Mouse (Mus musculus) hindbrain, embryonic 15.5 days (tissue): ENCODE measurements around the gene Rnf38. TPM values are rescaled to one million over a fixed set of nuclear protein-coding genes. Genes with fewer than 3 reads are reported as not detected.

Experiments used
- ATAC-seq: fragments of 200-750 bp; cut with Nextera tagmentation; 2 replicates; pipeline ENCODE4 v1.8.0; 2017; ENCODE audit warnings: low read depth, moderate number of reproducible peaks, moderate TSS enrichment; ENCODE audit not compliant: low FRiP score
- H3K27ac ChIP-seq: fragments of 300-500 bp; sonication (generic); replicated peaks from 2 replicates; pipeline ENCODE4 v1.5.1; 2015; ENCODE audit warnings: mild to moderate bottlenecking, inconsistent platforms
- H3K27me3 ChIP-seq: fragments of 300-500 bp; sonication (generic); 2 replicates; pipeline ENCODE4 v1.6.1; 2015; ENCODE audit warnings: control low read depth, inconsistent platforms
- H3K36me3 ChIP-seq: fragments of 300-500 bp; sonication (generic); 2 replicates; pipeline ENCODE4 v1.6.1; 2015; ENCODE audit warnings: control low read depth, inconsistent platforms
- H3K4me1 ChIP-seq: fragments of 300-500 bp; sonication (generic); replicated peaks from 2 replicates; pipeline ENCODE4 v1.6.1; 2015; ENCODE audit warnings: control low read depth, inconsistent platforms
- H3K4me2 ChIP-seq: fragments of 300-500 bp; sonication (generic); 2 replicates; pipeline ENCODE4 v1.6.1; 2015; ENCODE audit warnings: moderate library complexity, mild to moderate bottlenecking, inconsistent platforms
- H3K4me3 ChIP-seq: fragments of 300-500 bp; sonication (generic); 2 replicates; pipeline ENCODE4 v1.5.1; 2015; ENCODE audit warnings: mild to moderate bottlenecking, inconsistent platforms
- H3K9ac ChIP-seq: fragments of 300-500 bp; sonication (generic); 2 replicates; pipeline ENCODE4 v1.6.1; 2015; ENCODE audit warnings: inconsistent platforms
- H3K9me3 ChIP-seq: fragments of 300-500 bp; sonication (generic); 2 replicates; pipeline ENCODE4 v1.6.1; 2016; ENCODE audit warnings: control low read depth, inconsistent platforms
- WGBS: fragments of 180-500 bp; shearing (Covaris S2); methylation state at CpG from one replicate; pipeline ENCODE4 v1.1.7; 2015; 5-methylcytosine and 5-hydroxymethylcytosine counted together
- polyA plus RNA-seq: library from polyadenylated mRNA; unstranded; fragments of >200 nt; fragmentation: Nextera tagmentation; extraction: Ambion mirVana; gene quantifications from 2 replicates; pipeline ENCODE4 v1.2.1, GENCODE M21; 2015

Rnf38 gene
- polyA plus RNA-seq, 1 experiment from 2014 or later: 30.5 TPM

GRCm38 (mm10) chr4:44199968-44200367 lies 33.6 kb downstream of the Rnf38 start:
- Histone ChIP-seq H3K27ac (no peak overlapping the region), H3K36me3 (no peaks in the 10 kb centered on the region), H3K4me2 (no peak overlapping the region), H3K9ac (no peak overlapping the region), H3K4me3 (no peak overlapping the region), H3K4me1 (no peaks in the 10 kb centered on the region), H3K9me3 (no peaks in the 10 kb centered on the region), H3K27me3 (no peaks in the 10 kb centered on the region)
- no peak for ATAC-seq
- 84% methylated on average over 1 of the region's 1 CpGs for WGBS

GRCm38 (mm10) chr4:44187431-44187830 lies 46.2 kb downstream of the Rnf38 start:
- Histone ChIP-seq H3K9me3 (no peaks in the 10 kb centered on the region), H3K27me3 (no peaks in the 10 kb centered on the region), H3K4me2 (no peak overlapping the region), H3K4me3 (no peak overlapping the region), H3K9ac (no peak overlapping the region), H3K4me1 (no peaks in the 10 kb centered on the region), H3K27ac (no peak overlapping the region), H3K36me3 (no peaks in the 10 kb centered on the region)
- ATAC-seq: no peak
- WGBS: 68% methylated on average over 10 of the region's 10 CpGs

GRCm38 (mm10) chr4:44183862-44184261 lies 49.7 kb downstream of the Rnf38 start:
- no peak for ATAC-seq
- Histone ChIP-seq H3K4me1 (peaks cover 3% of the 10 kb centered on the region; the same call in 1 of the 2 replicates), H3K9me3 (no peaks in the 10 kb centered on the region)

GRCm38 (mm10) chr4:44179748-44180147 lies 53.8 kb downstream of the Rnf38 start:
- Histone ChIP-seq H3K9me3 (no peaks in the 10 kb centered on the region), H3K36me3 (no peaks in the 10 kb centered on the region), H3K27ac (no peak overlapping the region), H3K9ac (no peak overlapping the region), H3K4me2 (no peak overlapping the region), H3K27me3 (no peaks in the 10 kb centered on the region), H3K4me3 (no peak overlapping the region), H3K4me1 (peaks cover 3% of the 10 kb centered on the region; the same call in 1 of the 2 replicates)
- peak; percentile 51; the same call in 1 of the 2 replicates for ATAC-seq
- WGBS: 67% methylated on average over 5 of the region's 5 CpGs

More at GRCm38 (mm10) chr4:44183862-44184261, 49.7 kb downstream of the Rnf38 start:
- Histone ChIP-seq H3K4me2 (no peak overlapping the region), H3K4me3 (no peak overlapping the region), H3K9ac (no peak overlapping the region), H3K36me3 (no peaks in the 10 kb centered on the region), H3K27me3 (no peaks in the 10 kb centered on the region), H3K27ac (no peak overlapping the region)
- WGBS: 53% methylated on average over 1 of the region's 1 CpGs

- 0% methylated on average over 1 of the region's 1 CpGs for WGBS
- ATAC-seq: no peak
Measured at GRCm38 (mm10) chr4:44173177-44173576, 60.4 kb downstream of the Rnf38 start.

GRCm38 (mm10) chr4:44172676-44173075 lies 60.9 kb downstream of the Rnf38 start:
- H3K4me1 ChIP-seq: peaks cover 8% of the 10 kb centered on the region
- H3K36me3 ChIP-seq: no peaks in the 10 kb centered on the region
- no peak overlapping the region for H3K4me2 ChIP-seq
- no peak overlapping the region for H3K9ac ChIP-seq
- no peaks in the 10 kb centered on the region for H3K9me3 ChIP-seq
- ATAC-seq: no peak
- no peak overlapping the region for H3K27ac ChIP-seq
- H3K4me3 ChIP-seq: no peak overlapping the region
- no peaks in the 10 kb centered on the region for H3K27me3 ChIP-seq
- 48% methylated on average over 5 of the region's 5 CpGs for WGBS

More at GRCm38 (mm10) chr4:44173177-44173576, 60.4 kb downstream of the Rnf38 start:
- no peak overlapping the region for H3K4me2 ChIP-seq
- no peaks in the 10 kb centered on the region for H3K36me3 ChIP-seq
- no peaks in the 10 kb centered on the region for H3K9me3 ChIP-seq
- no peak overlapping the region for H3K27ac ChIP-seq
- H3K27me3 ChIP-seq: no peaks in the 10 kb centered on the region
- H3K9ac ChIP-seq: no peak overlapping the region
- H3K4me1 ChIP-seq: peaks cover 8% of the 10 kb centered on the region
- no peak overlapping the region for H3K4me3 ChIP-seq

- Histone ChIP-seq H3K4me1 (peaks cover 27% of the 10 kb centered on the region), H3K27ac (no peak overlapping the region), H3K27me3 (no peaks in the 10 kb centered on the region), H3K36me3 (no peaks in the 10 kb centered on the region), H3K9me3 (no peaks in the 10 kb centered on the region), H3K9ac (no peak overlapping the region), H3K4me3 (no peak overlapping the region), H3K4me2 (no peak overlapping the region)
- ATAC-seq: no peak
- 88% methylated on average over 3 of the region's 3 CpGs for WGBS
Measured at GRCm38 (mm10) chr4:44169884-44170283, 63.7 kb downstream of the Rnf38 start.

GRCm38 (mm10) chr4:44168816-44169215 lies 64.8 kb downstream of the Rnf38 start:
- no peak for ATAC-seq
- Histone ChIP-seq H3K9ac (no peak overlapping the region), H3K4me2 (peak overlapping the region; percentile 64), H3K9me3 (no peaks in the 10 kb centered on the region), H3K4me1 (peaks cover 38% of the 10 kb centered on the region), H3K4me3 (peak overlapping the region; percentile 46; the same call in 1 of the 2 replicates), H3K27me3 (no peaks in the 10 kb centered on the region), H3K27ac (no peak overlapping the region), H3K36me3 (no peaks in the 10 kb centered on the region)
- 8% methylated on average over 7 of the region's 7 CpGs for WGBS

- peak; percentile 89 for ATAC-seq
- Histone ChIP-seq H3K27ac (peak overlapping the region; percentile 50), H3K9ac (peak overlapping the region; percentile 38), H3K27me3 (no peaks in the 10 kb centered on the region), H3K4me3 (peak overlapping the region; percentile 46), H3K4me1 (peaks cover 42% of the 10 kb centered on the region), H3K4me2 (peak overlapping the region; percentile 64), H3K36me3 (no peaks in the 10 kb centered on the region), H3K9me3 (no peaks in the 10 kb centered on the region)
- WGBS: 0% methylated on average over 22 of the region's 34 CpGs
Measured at GRCm38 (mm10) chr4:44168231-44168647, 65.3 kb downstream of the Rnf38 start.

- Histone ChIP-seq H3K36me3 (no peaks in the 10 kb centered on the region), H3K4me2 (peak overlapping the region; percentile 69), H3K27ac (peak overlapping the region; percentile 99), H3K9me3 (no peaks in the 10 kb centered on the region), H3K4me3 (peak overlapping the region; percentile 99), H3K9ac (peak overlapping the region; percentile 98), H3K4me1 (peaks cover 49% of the 10 kb centered on the region), H3K27me3 (no peaks in the 10 kb centered on the region)
- ATAC-seq: peak; percentile 90
- under 1% methylated on average over 89 of the region's 95 CpGs for WGBS
Measured at GRCm38 (mm10) chr4:44167397-44168121, 66.0 kb downstream of the Rnf38 start.

GRCm38 (mm10) chr4:44166702-44167396 lies 66.7 kb downstream of the Rnf38 start:
- Histone ChIP-seq H3K4me3 (peak overlapping the region; percentile 99), H3K4me2 (peak overlapping the region; percentile 69), H3K27ac (peak overlapping the region; percentile 99), H3K36me3 (no peaks in the 10 kb centered on the region), H3K4me1 (peaks cover 56% of the 10 kb centered on the region), H3K9me3 (no peaks in the 10 kb centered on the region), H3K27me3 (no peaks in the 10 kb centered on the region), H3K9ac (peak overlapping the region; percentile 98)
- WGBS: 4% methylated on average over 20 of the region's 20 CpGs
- ATAC-seq: no peak

- Histone ChIP-seq H3K36me3 (no peaks in the 10 kb centered on the region), H3K27ac (no peak overlapping the region), H3K27me3 (no peaks in the 10 kb centered on the region), H3K4me1 (peaks cover 70% of the 10 kb centered on the region), H3K4me3 (no peak overlapping the region), H3K9me3 (no peaks in the 10 kb centered on the region), H3K9ac (no peak overlapping the region), H3K4me2 (peak overlapping the region; percentile 69)
- 77% methylated on average over 5 of the region's 5 CpGs for WGBS
- ATAC-seq: no peak
Measured at GRCm38 (mm10) chr4:44164621-44165020, 69.0 kb downstream of the Rnf38 start.
